8 mouse cellular contexts compared by ENCODE assay signal in the genomic region with DNA sequence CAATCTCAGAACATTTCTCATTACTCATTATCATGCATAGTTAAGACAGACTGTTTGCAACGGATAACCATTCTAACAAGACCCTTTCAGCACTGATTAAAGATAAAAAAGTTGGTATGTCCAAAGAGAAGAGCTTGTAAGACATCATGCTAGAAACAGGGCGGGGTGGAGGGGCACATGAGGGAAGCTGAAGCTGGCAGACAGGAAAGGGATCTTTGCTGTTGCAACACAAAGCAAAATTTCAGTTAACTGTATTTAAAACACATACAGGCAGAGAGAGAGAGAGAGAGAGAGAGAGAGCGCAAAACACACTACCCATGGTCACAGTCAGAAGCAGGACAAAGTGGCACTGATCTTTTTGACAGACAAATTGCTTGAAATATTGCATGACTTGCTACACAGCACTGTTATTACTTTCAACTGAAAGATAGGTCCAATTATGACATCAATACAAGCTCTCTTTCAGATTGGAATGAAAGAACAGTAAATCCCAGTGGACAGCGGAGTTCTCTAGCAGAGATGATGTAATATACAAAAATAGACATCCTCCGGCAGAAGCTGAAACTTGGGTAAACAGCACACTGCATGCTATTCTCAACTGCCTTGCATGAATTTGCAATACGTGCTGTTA.
DNase-seq lines count a peak whose midpoint lies in the region; ATAC-seq lines count a peak whose summit lies in the region.

No protein-coding gene starts in this region.

- H3K27ac ChIP-seq in neural tube, embryonic 12.5 days, result 0 out of 2 replicates have a peak overlapping the region, but pooled peaks have one; percentile 7
- peak overlapping the region; percentile 82 for H3K27ac ChIP-seq in hindbrain, embryonic 16.5 days (ENCODE audit: low read depth, low read length)
- peak overlapping the region; percentile 71 for H3K27ac ChIP-seq in midbrain, embryonic 14.5 days (replicated peaks; ENCODE audit: low read depth, low read length)

- no peak for DNase-seq in cerebellum, adult 11 months
- no peak for DNase-seq in neural tube, embryonic 10.5 days (ENCODE audit: extremely low spot score, low spot score)
- peak; percentile 77 for DNase-seq in midbrain, embryonic 14.5 days
- no peak for DNase-seq in spleen, postnatal 10 days (ENCODE audit: low spot score in 2 of 2)
- DNase-seq in right cerebral cortex, adult 2 months (ENCODE audit: low spot score in 2 of 2), result no peak

- H3K27me3 ChIP-seq in neural tube, embryonic 12.5 days (replicated peaks), result no peaks in the 10 kb centered on the region
- no peaks in the 10 kb centered on the region for H3K27me3 ChIP-seq in hindbrain, embryonic 16.5 days (replicated peaks; ENCODE audit: control insufficient read depth, insufficient read depth, low read length)
- H3K27me3 ChIP-seq in midbrain, embryonic 14.5 days (ENCODE audit: control insufficient read depth, insufficient read depth, low read length), result no peaks in the 10 kb centered on the region

- H3K4me1 ChIP-seq in neural tube, embryonic 12.5 days, result peaks cover 5% of the 10 kb centered on the region
- peaks cover 11% of the 10 kb centered on the region for H3K4me1 ChIP-seq in hindbrain, embryonic 16.5 days (ENCODE audit: control insufficient read depth, insufficient read depth, low read depth, low read length)
- peaks cover 17% of the 10 kb centered on the region for H3K4me1 ChIP-seq in midbrain, embryonic 14.5 days (ENCODE audit: control insufficient read depth, insufficient read depth, low read length)

- no peak overlapping the region for H3K4me3 ChIP-seq in neural tube, embryonic 12.5 days
- H3K4me3 ChIP-seq in hindbrain, embryonic 16.5 days (ENCODE audit: low read length), result no peak overlapping the region
- H3K4me3 ChIP-seq in midbrain, embryonic 14.5 days (replicated peaks; ENCODE audit: low read depth, low read length), result no peak overlapping the region

- ATAC-seq in cerebellum, adult (ENCODE audit: insufficient number of reproducible peaks, low FRiP score, low TSS enrichment), result peak; percentile 92
- no peak for ATAC-seq in neural tube, embryonic 12.5 days (ENCODE audit: low FRiP score, low read depth)
- ATAC-seq in hindbrain, embryonic 16.5 days, result peak; percentile 91
- no peak for ATAC-seq in midbrain, embryonic 14.5 days (ENCODE audit: low FRiP score, low TSS enrichment)

- H3K36me3 ChIP-seq in neural tube, embryonic 12.5 days, result no peaks in the 10 kb centered on the region
- no peaks in the 10 kb centered on the region for H3K36me3 ChIP-seq in hindbrain, embryonic 16.5 days (ENCODE audit: control insufficient read depth, insufficient read depth, low read length)
- H3K36me3 ChIP-seq in midbrain, embryonic 14.5 days (ENCODE audit: control insufficient read depth, insufficient read depth, low read length), result no peaks in the 10 kb centered on the region

- no peak overlapping the region for H3K4me2 ChIP-seq in neural tube, embryonic 12.5 days (replicated peaks)
- H3K4me2 ChIP-seq in hindbrain, embryonic 16.5 days (ENCODE audit: low read length), result peak overlapping the region; percentile 43
- H3K4me2 ChIP-seq in midbrain, embryonic 14.5 days (ENCODE audit: low read length), result peak overlapping the region; percentile 43

- WGBS in neural tube, embryonic 12.5 days, result 51% methylated on average over 6 of the region's 6 CpGs
- WGBS in hindbrain, embryonic 16.5 days, result 32% methylated on average over 6 of the region's 6 CpGs
- WGBS in midbrain, embryonic 14.5 days, result 35% methylated on average over 6 of the region's 6 CpGs

- no peak overlapping the region for H3K9ac ChIP-seq in neural tube, embryonic 12.5 days
- peak overlapping the region; percentile 36 for H3K9ac ChIP-seq in hindbrain, embryonic 16.5 days (ENCODE audit: low read depth, low read length)
- peak overlapping the region; percentile 34; the same call in 1 of the 2 replicates for H3K9ac ChIP-seq in midbrain, embryonic 14.5 days (replicated peaks; ENCODE audit: low read length)

- H3K9me3 ChIP-seq in neural tube, embryonic 12.5 days, result no peaks in the 10 kb centered on the region
- H3K9me3 ChIP-seq in hindbrain, embryonic 16.5 days (ENCODE audit: control insufficient read depth, low read length), result no peaks in the 10 kb centered on the region
- H3K9me3 ChIP-seq in midbrain, embryonic 14.5 days (ENCODE audit: control insufficient read depth, low read length), result no peaks in the 10 kb centered on the region

Comparison
In these comparisons a context has a peak if more than half of its experiments do, and no peak if none do; other contexts are left out.
1. ATAC-seq: peak in cerebellum, adult (single experiment) and hindbrain, embryonic 16.5 days (single experiment); none in neural tube, embryonic 12.5 days (single experiment) and midbrain, embryonic 14.5 days (single experiment).
2. H3K27ac ChIP-seq: peak in every context shown above with its lines; median percentile 82 in hindbrain, embryonic 16.5 days; 71 in midbrain, embryonic 14.5 days; 7 in neural tube, embryonic 12.5 days.